Mouse (Mus musculus): ENCODE measurements around the gene Pakap. TPM values are rescaled to one million over a fixed set of nuclear protein-coding genes. Genes with fewer than 3 reads are reported as not detected.
"Not testable (repeated sequence)": the region's sequence is repeated elsewhere in the genome, so short reads cannot be mapped to it uniquely, and the experiment has no call there.

Pakap gene
- total RNA-seq, 2 experiments from 2014 or later = not detected

GRCm38 (mm10) chr4:57856673-57857072 is 288.7 kb downstream of the Pakap start:
- no peak for ATAC-seq (replicated peaks; ENCODE audit: poor library complexity)

GRCm38 (mm10) chr4:57860204-57860611 is 292.2 kb downstream of the Pakap start:
- no peak for ATAC-seq (replicated peaks; ENCODE audit: poor library complexity)

- no peak for ATAC-seq (replicated peaks; ENCODE audit: poor library complexity)
Measured at GRCm38 (mm10) chr4:57861166-57861565, 293.2 kb downstream of the Pakap start.

GRCm38 (mm10) chr4:57861856-57862255 is 293.9 kb downstream of the Pakap start:
- ATAC-seq (replicated peaks; ENCODE audit: poor library complexity) = no peak

GRCm38 (mm10) chr4:57862269-57862986 is 294.4 kb downstream of the Pakap start:
- no peak for ATAC-seq (replicated peaks; ENCODE audit: poor library complexity)

- peak; percentile 66 for ATAC-seq (replicated peaks; ENCODE audit: poor library complexity)
Measured at GRCm38 (mm10) chr4:57866088-57866487, 298.1 kb downstream of the Pakap start.

GRCm38 (mm10) chr4:57866990-57867389 is 299.0 kb downstream of the Pakap start:
- ATAC-seq (replicated peaks; ENCODE audit: poor library complexity) = no peak

- peak; percentile 48; the same call in 1 of the 2 replicates for ATAC-seq (replicated peaks; ENCODE audit: poor library complexity)
Measured at GRCm38 (mm10) chr4:57867454-57867853, 299.5 kb downstream of the Pakap start.

- no peak for ATAC-seq (replicated peaks; ENCODE audit: poor library complexity)
Measured at GRCm38 (mm10) chr4:57879137-57879536, 311.2 kb downstream of the Pakap start.

GRCm38 (mm10) chr4:57879804-57880357 is 311.9 kb downstream of the Pakap start:
- peak; percentile 92 for ATAC-seq (replicated peaks; ENCODE audit: poor library complexity)

- no peak; the same call in 1 of the 2 replicates for ATAC-seq (replicated peaks; ENCODE audit: poor library complexity)
Measured at GRCm38 (mm10) chr4:57883520-57884421, 315.8 kb downstream of the Pakap start.

- no peak for ATAC-seq (replicated peaks; ENCODE audit: poor library complexity)
Measured at GRCm38 (mm10) chr4:57884511-57884910, 316.5 kb downstream of the Pakap start.

GRCm38 (mm10) chr4:57885186-57885585 is 317.2 kb downstream of the Pakap start:
- ATAC-seq (replicated peaks; ENCODE audit: poor library complexity) = no peak

GRCm38 (mm10) chr4:57886066-57886887 is 318.3 kb downstream of the Pakap start:
- peak; percentile 50 for ATAC-seq (replicated peaks; ENCODE audit: poor library complexity)

GRCm38 (mm10) chr4:57886888-57887230 is 318.9 kb downstream of the Pakap start:
- ATAC-seq (replicated peaks; ENCODE audit: poor library complexity) = no peak

GRCm38 (mm10) chr4:57888246-57888645 is 320.3 kb downstream of the Pakap start:
- ATAC-seq (replicated peaks; ENCODE audit: poor library complexity) = no peak

- not testable (repeated sequence) for ATAC-seq (replicated peaks; ENCODE audit: poor library complexity)
Measured at GRCm38 (mm10) chr4:57888978-57889377, 321.0 kb downstream of the Pakap start.

- ATAC-seq (replicated peaks; ENCODE audit: poor library complexity) = no peak
Measured at GRCm38 (mm10) chr4:57889773-57890172, 321.8 kb downstream of the Pakap start.

GRCm38 (mm10) chr4:57892001-57892586 is 324.1 kb downstream of the Pakap start:
- ATAC-seq (replicated peaks; ENCODE audit: poor library complexity) = no peak

- ATAC-seq (replicated peaks; ENCODE audit: poor library complexity) = no peak
Measured at GRCm38 (mm10) chr4:57895140-57895539, 327.2 kb downstream of the Pakap start.
